Mouse (Mus musculus): ENCODE measurements around the gene Il2ra.

The Il2ra gene

DNA sequence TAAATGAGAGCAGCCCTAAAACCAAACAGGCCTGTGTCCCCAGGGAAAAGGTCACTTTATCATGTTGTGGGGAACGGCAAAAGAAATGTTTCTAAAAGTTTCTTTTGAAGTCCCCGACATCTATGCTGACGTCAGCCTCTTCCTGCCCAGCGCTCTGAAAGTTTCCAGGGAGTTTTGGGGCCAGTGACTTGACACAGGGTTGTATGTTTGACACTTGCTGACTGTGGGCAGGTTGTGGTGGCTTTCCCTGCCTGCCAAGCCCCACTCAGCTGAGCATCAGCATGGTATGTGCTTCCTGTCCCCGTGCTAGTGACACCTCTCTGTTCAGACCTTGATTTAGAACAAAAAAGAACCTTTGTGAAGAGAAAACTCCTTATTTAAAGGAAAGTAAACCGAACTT, 10.7 kb downstream of the Il2ra start:
- DNase-seq (ENCODE audit: low spot score in 2 of 2), result peak; percentile 66 to 67

DNA sequence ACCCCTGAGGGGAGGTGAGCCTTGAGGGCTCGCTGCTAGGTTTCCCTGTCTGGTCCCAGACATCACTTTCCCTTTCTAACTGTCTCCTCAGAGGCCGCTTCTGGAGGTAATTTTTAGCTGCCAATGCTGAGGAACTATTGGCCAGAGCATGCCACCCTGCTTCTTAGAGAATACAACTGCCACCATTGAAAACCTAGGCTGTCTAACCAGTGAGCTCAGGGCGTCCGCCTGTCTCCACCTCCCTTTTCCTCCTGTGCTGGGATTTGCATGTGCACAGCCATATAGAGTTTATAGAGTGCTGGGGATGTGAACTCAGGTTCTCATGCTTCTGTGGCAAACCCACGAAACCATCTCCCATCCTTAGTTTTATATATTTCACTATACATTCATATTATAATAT, 11.2 kb downstream of the Il2ra start:
- DNase-seq (ENCODE audit: low spot score in 2 of 2), result no peak

DNA sequence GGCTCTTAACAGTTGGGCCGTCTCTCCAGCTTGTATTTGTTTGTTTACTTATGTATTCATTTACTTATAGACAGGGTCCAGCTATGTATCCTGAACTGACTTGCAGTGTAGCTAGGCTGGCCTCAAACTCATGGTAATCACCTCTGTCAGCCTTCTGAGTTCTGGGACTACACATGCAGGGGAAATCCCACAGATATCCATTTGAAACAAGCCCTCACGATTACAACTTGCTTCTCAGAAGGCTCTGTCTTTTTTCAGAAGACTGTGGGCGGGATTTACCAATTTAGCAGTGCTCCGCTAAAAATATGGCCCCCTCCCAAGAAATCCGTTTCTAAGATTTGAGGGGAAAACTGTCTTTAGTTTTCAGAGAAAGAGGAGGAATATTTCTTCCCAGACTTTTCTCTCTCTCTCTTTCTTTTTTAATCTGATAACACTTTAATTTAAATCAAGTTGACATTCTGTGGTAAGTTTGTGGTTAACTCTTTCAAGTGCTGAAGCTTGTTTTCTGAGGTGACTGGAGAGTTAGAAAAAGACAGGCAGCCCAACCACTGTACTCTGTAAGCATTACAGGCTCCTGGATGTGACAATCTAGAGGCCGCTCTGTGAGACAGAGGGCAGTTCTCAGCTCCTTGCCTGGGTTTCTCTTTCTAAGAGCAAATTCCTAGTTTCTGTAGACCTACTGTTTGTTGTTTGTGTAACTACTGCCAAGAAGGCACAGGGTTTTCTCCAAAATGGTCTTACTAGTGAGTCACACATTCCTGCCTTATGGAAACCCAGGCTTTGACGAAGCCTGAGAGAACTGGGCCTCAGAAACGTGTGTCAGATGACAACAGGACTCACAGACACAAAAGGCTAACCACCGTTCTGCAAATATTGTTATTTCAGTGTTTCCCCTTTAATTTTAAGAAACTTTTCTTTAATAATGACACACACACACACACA, 12.7 kb downstream of the Il2ra start:
- DNase-seq (ENCODE audit: low spot score in 2 of 2), result no peak

DNA sequence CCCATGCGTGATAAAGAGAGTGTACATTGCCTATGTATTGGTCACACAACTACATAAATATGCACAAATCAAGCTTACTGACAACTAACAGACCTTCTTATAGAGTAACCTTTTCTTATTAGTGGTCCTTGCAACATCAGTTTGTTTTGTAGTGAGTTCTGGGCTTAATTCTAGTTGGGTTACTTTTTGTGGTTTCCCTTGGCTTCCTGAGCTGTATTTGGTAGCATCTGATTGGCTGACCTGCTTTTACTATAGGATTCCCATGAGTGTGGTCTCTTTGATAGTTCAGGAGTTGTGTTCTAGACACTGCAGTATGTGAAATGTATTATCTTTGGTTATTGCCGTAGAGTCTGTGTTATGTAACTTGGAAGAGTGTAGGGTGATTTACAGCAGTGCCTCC, 15.0 kb downstream of the Il2ra start:
- DNase-seq (ENCODE audit: low spot score in 2 of 2), result no peak

DNA sequence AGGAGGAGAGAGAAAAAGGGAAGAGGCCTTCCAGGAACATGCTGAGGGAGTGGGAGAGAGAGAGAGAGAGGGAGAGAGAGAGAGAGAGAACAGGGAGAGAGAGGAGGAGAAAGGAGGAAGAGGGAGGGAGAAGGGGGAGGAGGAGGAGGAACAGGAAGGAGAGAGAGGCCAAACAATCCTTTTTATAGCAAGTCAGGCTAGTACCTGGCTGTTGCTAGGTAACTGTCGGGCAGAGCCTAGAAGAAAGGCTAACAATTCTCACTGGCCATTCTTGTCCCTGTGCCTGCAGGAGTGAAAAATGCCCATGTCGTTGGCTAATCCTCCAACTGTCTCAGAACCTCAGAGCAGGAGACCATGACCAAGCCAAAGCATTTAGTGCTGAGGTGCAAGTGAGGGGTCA, 16.7 kb downstream of the Il2ra start:
- no peak for DNase-seq (ENCODE audit: low spot score in 2 of 2)

DNA sequence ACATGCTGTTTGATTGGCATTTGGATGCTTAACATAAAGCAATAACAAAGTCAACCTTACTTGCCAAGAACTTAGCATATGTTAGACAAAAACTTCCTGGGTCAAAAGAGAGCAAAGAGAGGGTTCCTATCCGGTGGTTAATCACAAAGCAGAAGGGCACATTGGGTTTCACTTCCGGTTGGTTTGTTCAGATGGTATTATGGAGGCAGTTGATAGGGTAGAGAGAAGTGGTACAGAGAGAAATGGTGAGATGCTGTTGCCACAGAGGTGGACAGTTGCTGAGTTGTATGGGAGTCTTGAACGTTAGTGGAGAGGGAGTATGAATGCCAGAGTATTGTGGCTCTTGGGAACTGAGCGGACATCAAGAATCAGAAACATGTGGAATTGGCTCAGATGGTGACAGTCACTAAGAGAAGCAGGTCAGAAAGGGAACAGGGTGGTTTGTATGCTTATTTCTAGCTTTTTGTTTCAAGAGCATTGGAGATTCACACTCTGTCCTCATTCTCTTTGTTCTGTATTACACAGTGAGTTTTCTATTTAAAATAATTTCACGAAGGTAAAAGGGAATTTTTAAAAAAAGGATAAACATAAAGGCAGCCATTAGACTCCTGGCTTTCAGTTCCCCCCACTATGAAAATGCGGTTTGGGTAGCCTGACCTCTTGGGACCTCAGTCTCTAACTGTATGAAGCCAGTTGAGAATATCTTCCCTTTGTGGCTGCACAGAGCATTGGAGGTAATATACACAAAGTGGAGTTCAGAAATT, 19.7 kb downstream of the Il2ra start:
- peak; percentile 59 to 68 for DNase-seq (ENCODE audit: low spot score in 2 of 2)

DNA sequence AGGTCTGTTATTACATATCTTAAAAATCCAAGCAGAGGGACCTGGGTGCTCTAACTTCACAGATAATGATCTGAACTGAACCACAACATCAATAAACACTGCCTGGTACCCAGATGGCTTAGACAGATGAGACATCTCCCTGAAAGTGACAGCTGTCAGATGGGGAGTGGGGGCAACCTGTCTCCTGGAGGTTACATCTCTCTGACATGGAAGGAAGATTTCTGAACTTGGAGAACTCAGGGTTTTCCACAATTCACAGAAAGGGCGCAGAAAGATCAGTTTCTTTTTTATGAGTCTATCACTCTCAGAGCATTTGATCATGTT, 20.3 kb downstream of the Il2ra start:
- no peak for DNase-seq (ENCODE audit: low spot score in 2 of 2)

DNA sequence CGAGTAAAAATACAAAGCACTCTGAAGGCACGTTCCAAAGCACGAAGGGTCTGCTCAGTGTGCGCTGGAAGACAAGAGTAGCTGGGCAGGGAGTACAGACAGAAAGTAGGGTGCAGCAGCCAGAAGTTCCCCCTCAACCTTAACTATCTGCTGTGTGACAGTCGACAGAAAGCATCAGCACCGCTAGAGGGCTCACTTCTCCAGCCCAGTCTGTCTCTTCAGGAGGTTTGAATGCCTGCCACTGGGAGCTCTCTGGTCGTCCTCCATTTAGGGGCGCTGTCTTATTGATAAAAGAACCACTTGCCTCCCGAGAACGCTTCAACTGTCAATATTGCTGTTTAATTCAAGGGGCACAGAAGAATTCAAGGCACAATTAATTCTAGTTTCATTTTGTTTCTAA, 21.4 kb downstream of the Il2ra start:
- peak; percentile 89 to 90 for DNase-seq (ENCODE audit: low spot score in 2 of 2)

DNA sequence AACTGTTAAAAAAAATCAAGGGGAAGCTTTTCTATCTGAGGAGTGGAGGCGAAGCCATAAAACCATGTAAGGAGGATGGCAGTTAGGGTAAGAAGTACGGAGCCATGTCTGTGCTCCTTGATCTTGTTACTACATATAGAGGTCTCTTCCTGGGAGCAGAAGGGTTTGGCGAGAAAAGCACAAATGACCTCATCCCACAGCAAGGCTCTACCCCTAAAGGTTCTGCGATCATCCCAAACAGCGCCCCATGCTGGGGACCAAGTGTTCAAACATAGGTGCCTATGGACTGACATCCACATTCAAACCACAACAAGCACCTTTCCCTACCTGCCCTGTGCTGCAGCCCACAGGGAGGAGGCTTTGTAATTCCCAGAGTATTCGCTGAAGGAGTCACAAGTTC, 21.8 kb downstream of the Il2ra start:
- DNase-seq (ENCODE audit: low spot score in 2 of 2), result peak in 1 of 2 experiments; percentile 44

DNA sequence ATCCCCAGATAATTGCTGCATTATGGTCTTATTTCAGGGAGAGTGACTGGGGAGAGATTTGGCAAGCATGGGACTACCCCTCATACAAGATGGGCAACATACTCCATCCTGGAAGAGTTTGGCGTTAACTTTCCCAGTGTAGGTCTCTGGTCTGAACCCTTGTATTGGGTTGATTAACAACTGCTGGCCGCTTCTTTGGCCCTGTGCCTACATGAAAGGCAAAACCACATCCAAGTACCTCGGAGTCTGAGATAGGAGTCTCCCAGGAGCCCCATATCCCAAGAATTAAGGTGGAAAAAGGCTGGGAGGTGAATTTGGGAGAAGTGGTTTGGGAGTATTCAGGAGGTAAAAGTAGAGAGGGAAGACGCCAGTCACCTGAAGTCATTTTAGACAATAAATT, 22.2 kb downstream of the Il2ra start:
- DNase-seq (ENCODE audit: low spot score in 2 of 2), result no peak

DNA sequence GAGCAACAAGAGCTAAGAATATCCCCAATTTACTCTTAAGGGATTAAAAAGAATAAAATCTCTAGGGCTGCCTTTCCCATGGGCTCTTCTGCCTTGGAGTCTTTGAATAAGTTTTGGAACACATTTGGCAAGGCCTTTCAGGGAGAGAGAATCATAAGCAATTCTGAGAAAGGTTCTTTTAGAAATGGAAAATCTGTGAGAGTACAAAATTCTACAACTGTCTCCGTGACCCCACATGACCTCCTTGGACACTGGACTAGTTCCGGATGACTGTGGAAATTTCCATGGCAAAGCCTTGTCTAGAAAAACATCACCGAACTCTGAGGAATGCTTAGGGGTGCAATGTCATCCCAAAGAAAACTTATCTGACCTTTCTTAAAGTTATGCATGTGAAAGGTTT, 22.7 kb downstream of the Il2ra start:
- no peak for DNase-seq (ENCODE audit: low spot score in 2 of 2)

DNA sequence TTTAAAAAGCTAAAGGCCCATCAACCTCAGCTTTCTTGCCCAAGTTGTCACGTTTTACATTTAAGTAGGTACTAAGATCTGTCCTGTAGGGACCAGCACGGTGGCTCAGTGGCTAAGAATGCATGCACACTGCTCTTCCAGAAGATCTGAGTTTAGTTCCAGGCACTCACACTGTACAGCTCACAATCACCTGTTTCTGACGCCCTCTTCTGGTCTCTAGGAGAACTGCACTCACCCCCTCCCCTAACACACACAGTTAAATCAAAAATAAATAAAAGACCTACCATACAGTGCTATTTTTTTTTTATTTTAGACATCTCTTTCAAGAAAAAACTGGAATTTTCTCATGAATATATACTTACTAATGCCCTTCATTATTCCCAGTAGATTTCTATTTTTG, 29.5 kb downstream of the Il2ra start:
- peak in 1 of 2 experiments; percentile 27 for DNase-seq (ENCODE audit: low spot score in 2 of 2)

DNA sequence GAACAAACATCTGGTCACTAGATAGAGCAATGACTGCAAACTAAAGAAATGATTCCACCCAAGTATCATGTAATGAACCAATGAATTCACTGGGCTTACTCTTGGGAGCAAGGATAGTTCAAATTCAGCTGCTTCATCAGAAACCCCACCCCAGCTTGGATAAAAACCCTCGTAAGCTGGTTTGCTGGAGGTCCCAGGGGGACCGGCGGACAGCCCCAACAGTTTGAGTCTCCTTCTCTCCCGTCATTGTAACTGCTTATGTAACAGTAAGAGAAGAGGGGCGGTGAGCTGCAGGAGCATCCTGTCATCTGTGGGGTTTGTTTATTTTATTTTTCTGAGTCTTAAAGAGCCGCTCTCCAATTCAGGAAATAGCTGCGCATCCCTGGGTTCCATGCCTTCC, 37.0 kb downstream of the Il2ra start:
- DNase-seq (ENCODE audit: low spot score in 2 of 2), result no peak

DNA sequence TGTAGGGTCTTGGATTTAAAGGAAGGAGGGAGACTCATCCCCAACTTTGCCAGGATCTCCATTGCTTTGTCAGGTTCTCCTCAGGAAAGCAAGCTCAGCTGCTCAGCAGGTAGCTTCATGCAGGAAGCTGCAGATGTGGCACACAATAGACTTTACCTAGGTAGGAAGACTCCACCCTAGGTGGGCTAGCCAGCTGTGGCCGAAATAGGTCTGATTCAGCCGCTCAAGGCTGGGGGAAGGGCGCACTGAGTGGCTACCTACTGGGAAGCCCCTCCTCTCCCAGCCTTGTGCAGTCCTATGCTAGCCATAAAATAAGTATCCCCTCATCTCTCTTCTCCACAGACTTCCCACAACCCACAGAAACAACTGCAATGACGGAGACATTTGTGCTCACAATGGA, 40.1 kb downstream of the Il2ra start:
- no peak for DNase-seq (ENCODE audit: low spot score in 2 of 2)

DNA sequence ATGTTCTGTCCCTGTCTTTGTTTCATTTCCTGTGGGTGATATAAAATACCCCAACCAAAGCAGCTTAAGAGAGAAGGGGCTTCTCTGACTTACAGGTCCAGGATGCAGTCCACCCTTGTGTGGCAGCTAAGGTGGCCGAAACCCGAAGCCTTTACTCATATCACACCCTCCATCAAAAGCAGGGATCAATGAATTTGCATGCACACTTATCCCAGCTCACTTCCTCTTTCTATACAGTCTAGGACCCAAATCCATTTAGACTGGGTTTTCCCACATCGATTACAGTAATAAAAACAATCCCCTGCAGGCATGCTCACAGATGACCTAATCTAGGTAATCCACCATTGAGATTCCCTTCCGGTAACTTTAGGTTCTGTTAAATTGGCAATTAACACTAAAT, 43.9 kb downstream of the Il2ra start:
- no peak for DNase-seq (ENCODE audit: low spot score in 2 of 2)

DNA sequence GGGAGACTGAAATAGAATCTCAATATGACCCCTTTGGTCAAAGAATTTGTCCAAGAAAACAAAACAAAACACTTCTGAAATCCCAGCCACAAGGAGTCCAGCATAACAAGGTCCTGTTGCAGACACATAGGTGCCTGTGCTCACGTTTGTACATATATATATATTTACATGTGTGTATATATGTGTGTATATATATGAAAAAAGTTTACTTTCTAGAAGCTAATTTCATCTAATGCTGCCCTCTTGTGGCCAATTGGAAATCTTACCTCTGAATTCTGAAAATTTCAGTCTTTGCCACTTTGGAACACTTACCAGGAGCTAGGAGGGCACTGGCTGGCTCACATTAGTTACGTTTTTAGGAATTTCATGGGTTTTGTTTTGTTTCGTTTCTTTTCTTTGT, 44.8 kb downstream of the Il2ra start:
- peak in 1 of 2 experiments; percentile 20 for DNase-seq (ENCODE audit: low spot score in 2 of 2)

DNA sequence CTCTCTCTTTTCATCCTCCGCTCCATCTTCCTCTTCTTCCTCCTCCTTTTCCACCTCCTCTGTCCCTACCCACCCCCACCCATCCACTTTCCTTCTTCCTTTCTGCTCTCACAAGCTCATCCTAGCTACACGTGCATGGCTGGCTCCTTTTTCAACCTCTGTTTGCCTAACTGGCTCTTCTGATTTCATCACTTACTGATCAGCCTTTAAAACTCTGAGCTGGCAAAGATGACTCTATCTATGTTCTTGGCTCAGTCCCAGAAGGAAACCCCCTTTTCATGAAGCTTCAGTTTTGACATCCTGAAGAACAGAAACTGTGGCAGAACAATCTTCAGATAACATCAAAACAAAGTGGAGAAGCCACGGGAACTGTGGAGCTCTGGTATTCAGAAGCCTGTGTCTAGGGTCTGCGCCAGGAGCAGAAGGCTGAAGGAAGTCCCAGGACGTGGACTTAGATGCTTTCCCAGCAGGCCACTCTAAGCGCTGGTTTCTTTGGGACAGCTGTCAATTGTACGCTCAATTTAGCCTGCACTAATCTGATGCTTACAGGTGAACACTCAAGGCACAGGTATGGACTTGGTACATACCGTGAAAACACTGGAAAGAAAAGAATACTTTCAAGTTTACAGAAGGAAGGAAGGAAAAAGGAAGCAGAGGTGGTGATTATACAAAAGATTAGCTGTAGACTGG, 47.7 kb downstream of the Il2ra start:
- DNase-seq (ENCODE audit: low spot score in 2 of 2), result no peak

DNA sequence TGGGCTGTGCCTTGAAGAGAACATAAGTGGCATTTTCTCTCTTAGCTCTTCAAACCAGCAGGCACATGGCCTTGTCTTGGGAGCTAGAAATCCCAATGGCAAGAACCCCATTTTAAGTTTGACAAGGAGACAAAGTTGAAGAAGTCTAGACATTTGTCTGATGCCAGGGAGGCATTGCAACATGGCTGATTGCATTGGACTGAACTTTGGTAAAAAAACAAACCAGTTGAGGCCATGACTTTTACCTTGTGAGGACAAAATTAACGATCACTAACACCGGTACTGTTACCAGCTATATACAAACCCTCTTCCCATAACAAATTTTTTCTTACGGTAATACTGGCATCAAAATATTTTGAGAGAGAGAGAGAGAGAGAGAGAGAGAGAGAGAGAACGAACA, 50.7 kb downstream of the Il2ra start:
- DNase-seq (ENCODE audit: low spot score in 2 of 2), result no peak

DNA sequence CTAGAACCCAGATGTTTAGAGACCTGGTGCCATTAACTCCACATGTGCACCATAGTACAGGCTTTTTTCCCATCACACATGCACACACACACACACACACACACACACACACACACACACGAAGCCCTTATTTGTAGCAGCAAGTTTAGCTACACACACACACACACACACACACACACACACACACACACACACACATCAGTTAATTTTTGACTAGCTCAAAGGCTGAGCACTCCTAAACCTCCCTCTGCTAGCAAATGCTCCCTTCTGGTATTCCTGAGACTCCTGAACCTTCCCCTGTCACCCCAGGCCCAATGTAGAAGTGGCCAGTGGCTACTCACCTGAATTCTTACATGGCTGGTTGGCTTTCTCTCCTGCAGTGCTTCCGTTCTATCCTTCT, 51.5 kb downstream of the Il2ra start:
- DNase-seq (ENCODE audit: low spot score in 2 of 2), result no peak

DNA sequence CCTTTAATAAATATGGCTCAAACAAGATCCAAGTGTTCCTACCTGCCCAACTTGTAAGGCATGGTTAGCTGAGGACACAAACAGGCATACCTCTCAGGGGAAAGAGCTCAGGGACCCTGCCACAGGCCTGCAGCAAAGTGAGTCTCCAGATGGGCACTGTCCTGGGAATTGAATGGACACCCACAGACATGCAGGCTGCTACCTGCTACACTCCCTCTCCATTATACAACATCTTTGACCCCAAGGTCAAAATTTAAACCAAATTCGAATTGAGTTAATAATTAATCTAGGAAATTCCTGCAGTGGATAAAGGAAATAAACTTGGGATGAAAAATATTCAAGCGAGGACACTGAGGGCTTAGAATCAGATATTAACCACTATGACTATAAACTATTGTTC, 53.3 kb downstream of the Il2ra start:
- no peak for DNase-seq (ENCODE audit: low spot score in 2 of 2)

DNA sequence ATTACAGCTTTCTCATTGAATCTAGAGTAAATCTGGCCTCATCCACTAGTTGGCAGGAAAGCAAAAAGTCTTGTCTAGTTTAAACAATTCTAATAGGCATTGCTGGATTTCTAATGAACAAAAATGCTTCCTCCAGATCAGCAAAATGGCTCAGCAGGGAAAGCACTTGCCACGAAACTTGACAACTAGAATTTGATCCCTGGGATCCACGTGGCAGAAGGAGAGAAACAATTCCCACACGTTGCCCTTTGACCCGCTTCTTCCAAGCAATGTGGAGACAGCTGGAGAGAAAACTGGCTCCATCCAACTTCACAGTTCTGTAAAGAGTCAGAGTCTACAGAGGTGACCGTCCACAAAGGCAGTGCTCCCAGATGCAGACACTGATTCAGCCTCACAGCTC, 56.4 kb downstream of the Il2ra start:
- no peak for DNase-seq (ENCODE audit: low spot score in 2 of 2)

DNA sequence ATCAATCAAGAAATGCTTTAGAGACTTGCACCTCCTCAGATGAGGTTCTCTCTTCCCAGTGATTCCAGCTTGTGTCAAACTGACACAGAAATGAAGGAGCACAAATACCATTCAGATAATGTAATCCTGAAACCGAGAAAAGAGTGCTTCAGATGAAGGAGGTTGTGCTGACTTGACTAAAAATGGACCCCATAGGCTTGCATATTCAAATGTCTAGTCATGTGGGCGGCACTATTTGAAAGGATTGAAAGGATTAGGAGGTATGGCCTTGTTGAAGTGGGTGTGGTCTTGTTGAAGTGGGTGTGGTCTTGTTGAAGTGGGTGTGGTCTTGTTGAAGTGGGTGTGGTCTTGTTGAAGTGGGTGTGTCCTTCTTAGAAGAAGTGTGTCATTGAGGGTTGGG, 57.3 kb downstream of the Il2ra start:
- DNase-seq (ENCODE audit: low spot score in 2 of 2), result no peak

Measured in spleen, postnatal 36 days (tissue).